Mouse (Mus musculus) forebrain, embryonic 15.5 days (tissue): ENCODE results near the gene Gm3646. TPM values are rescaled to one million over a fixed set of nuclear protein-coding genes. Genes with fewer than 3 reads are reported as not detected.

ENCODE experiments used
- ATAC-seq: fragments of 200-750 bp; cut with Nextera tagmentation; replicated peaks from 2 replicates; pipeline ENCODE4 v1.8.0; 2017; ENCODE audit warnings: mild to moderate bottlenecking, moderate TSS enrichment, moderate library complexity
- H3K27ac ChIP-seq: fragments of 300-500 bp; sonication (generic); replicated peaks from 2 replicates; pipeline ENCODE4 v1.5.1; 2015; ENCODE audit warnings: mild to moderate bottlenecking, inconsistent platforms
- H3K27me3 ChIP-seq: fragments of 300-500 bp; sonication (generic); 2 replicates; pipeline ENCODE4 v1.6.1; 2015; ENCODE audit warnings: inconsistent platforms
- H3K36me3 ChIP-seq: fragments of 300-500 bp; sonication (generic); 2 replicates; pipeline ENCODE4 v1.6.1; 2015; ENCODE audit warnings: mild to moderate bottlenecking, inconsistent platforms
- H3K4me1 ChIP-seq: fragments of 300-500 bp; sonication (generic); 2 replicates; pipeline ENCODE4 v1.6.1; 2015; ENCODE audit warnings: inconsistent platforms
- H3K4me2 ChIP-seq: fragments of 300-500 bp; sonication (generic); replicated peaks from 2 replicates; pipeline ENCODE4 v1.6.1; 2015; ENCODE audit warnings: mild to moderate bottlenecking, inconsistent platforms
- H3K4me3 ChIP-seq: fragments of 300-500 bp; sonication (generic); 2 replicates; pipeline ENCODE4 v1.5.1; 2015; ENCODE audit warnings: mild to moderate bottlenecking, inconsistent platforms
- H3K9ac ChIP-seq: fragments of 300-500 bp; sonication (generic); replicated peaks from 2 replicates; pipeline ENCODE4 v1.6.1; 2015; ENCODE audit warnings: mild to moderate bottlenecking, inconsistent platforms
- H3K9me3 ChIP-seq: fragments of 300-500 bp; sonication (generic); 2 replicates; pipeline ENCODE4 v1.6.1; 2016; ENCODE audit warnings: inconsistent platforms
- WGBS: fragments of 180-500 bp; shearing (Covaris S2); methylation state at CpG from one replicate; pipeline ENCODE4 v1.1.7; 2015; ENCODE audit warnings: mixed read lengths; 5-methylcytosine and 5-hydroxymethylcytosine counted together
- polyA plus RNA-seq: library from polyadenylated mRNA; unstranded; fragments of >200 nt; fragmentation: Nextera tagmentation; extraction: Ambion mirVana; gene quantifications from 2 replicates; pipeline ENCODE4 v1.2.1, GENCODE M21; 2015

Gm3646 gene
- not detected in 2 replicates for polyA plus RNA-seq

GRCm38 (mm10) chr1:39805243-39805979 is at the start of gene Gm3646:
Gm3646 (minus strand) TSS chr1:39805332.
- no peaks in the 10 kb centered on the region for H3K27me3 ChIP-seq
- 53% methylated on average over 4 of the region's 4 CpGs for WGBS
- peaks cover 18% of the 10 kb centered on the region for H3K4me1 ChIP-seq
- no peak within 1 kb of the TSS; the same call in 1 of the 2 replicates for H3K4me2 ChIP-seq
- no peak; the same call in 1 of the 2 replicates for ATAC-seq
- no peaks in the 10 kb centered on the region for H3K9me3 ChIP-seq
- H3K36me3 ChIP-seq, result no peaks in the 10 kb centered on the region
- peak within 1 kb of the TSS; percentile 31; the same call in 1 of the 2 replicates for H3K27ac ChIP-seq
- H3K9ac ChIP-seq, result no peak within 1 kb of the TSS
- no peak within 1 kb of the TSS for H3K4me3 ChIP-seq

- ATAC-seq, result no peak
- no peaks in the 10 kb centered on the region for H3K36me3 ChIP-seq
- H3K4me1 ChIP-seq, result no peaks in the 10 kb centered on the region
- H3K4me2 ChIP-seq, result no peak overlapping the region
- H3K4me3 ChIP-seq, result no peak overlapping the region
- no peak overlapping the region for H3K9ac ChIP-seq
- H3K9me3 ChIP-seq, result no peaks in the 10 kb centered on the region
- H3K27me3 ChIP-seq, result no peaks in the 10 kb centered on the region
- 90% methylated on average over 7 of the region's 7 CpGs for WGBS
- no peak overlapping the region for H3K27ac ChIP-seq
These were observed 41.9 kb upstream of the Gm3646 start for GRCm38 (mm10) chr1:39847066-39847465.

GRCm38 (mm10) chr1:39846031-39846550 is 41.0 kb upstream of the Gm3646 start:
- H3K4me2 ChIP-seq, result no peak overlapping the region
- no peaks in the 10 kb centered on the region for H3K4me1 ChIP-seq
- H3K27ac ChIP-seq, result no peak overlapping the region
- ATAC-seq, result no peak
- H3K9ac ChIP-seq, result no peak overlapping the region
- no peaks in the 10 kb centered on the region for H3K27me3 ChIP-seq
- no peak overlapping the region for H3K4me3 ChIP-seq
- 76% methylated on average over 4 of the region's 4 CpGs for WGBS
- no peaks in the 10 kb centered on the region for H3K36me3 ChIP-seq
- H3K9me3 ChIP-seq, result no peaks in the 10 kb centered on the region

GRCm38 (mm10) chr1:39843328-39843727 is 38.2 kb upstream of the Gm3646 start:
- Histone ChIP-seq H3K36me3 (no peaks in the 10 kb centered on the region), H3K9me3 (no peaks in the 10 kb centered on the region), H3K9ac (no peak overlapping the region), H3K4me2 (no peak overlapping the region), H3K27ac (no peak overlapping the region), H3K4me3 (no peak overlapping the region), H3K4me1 (peaks cover 16% of the 10 kb centered on the region), H3K27me3 (no peaks in the 10 kb centered on the region)
- WGBS, result 82% methylated on average over 5 of the region's 5 CpGs
- no peak for ATAC-seq

- Histone ChIP-seq H3K4me2 (no peak overlapping the region), H3K27ac (no peak overlapping the region), H3K4me1 (peaks cover 16% of the 10 kb centered on the region), H3K36me3 (no peaks in the 10 kb centered on the region), H3K27me3 (no peaks in the 10 kb centered on the region), H3K9me3 (no peaks in the 10 kb centered on the region), H3K4me3 (no peak overlapping the region), H3K9ac (no peak overlapping the region)
- no peak for ATAC-seq
- WGBS, result 85% methylated on average over 14 of the region's 14 CpGs
These were observed 37.3 kb upstream of the Gm3646 start for GRCm38 (mm10) chr1:39842218-39843007.

GRCm38 (mm10) chr1:39840856-39841255 is 35.7 kb upstream of the Gm3646 start:
- Histone ChIP-seq H3K9me3 (no peaks in the 10 kb centered on the region), H3K4me3 (no peak overlapping the region), H3K4me1 (peaks cover 16% of the 10 kb centered on the region), H3K4me2 (no peak overlapping the region), H3K27ac (no peak overlapping the region), H3K36me3 (no peaks in the 10 kb centered on the region), H3K27me3 (no peaks in the 10 kb centered on the region), H3K9ac (no peak overlapping the region)
- 76% methylated on average over 4 of the region's 4 CpGs for WGBS
- ATAC-seq, result no peak

- Histone ChIP-seq H3K36me3 (no peaks in the 10 kb centered on the region), H3K27me3 (no peaks in the 10 kb centered on the region), H3K9me3 (no peaks in the 10 kb centered on the region), H3K9ac (no peak overlapping the region), H3K4me3 (no peak overlapping the region), H3K4me2 (no peak overlapping the region), H3K4me1 (peaks cover 16% of the 10 kb centered on the region), H3K27ac (0 out of 2 replicates have a peak overlapping the region, but pooled peaks have one; percentile 70)
- 67% methylated on average over 8 of the region's 8 CpGs for WGBS
- no peak for ATAC-seq
These were observed 34.7 kb upstream of the Gm3646 start for GRCm38 (mm10) chr1:39839838-39840237.

GRCm38 (mm10) chr1:39839217-39839616 is 34.1 kb upstream of the Gm3646 start:
- peak; percentile 51 for ATAC-seq
- Histone ChIP-seq H3K4me2 (no peak overlapping the region), H3K27ac (peak overlapping the region; percentile 70), H3K4me1 (peaks cover 16% of the 10 kb centered on the region), H3K9ac (no peak overlapping the region; the same call in 1 of the 2 replicates), H3K27me3 (no peaks in the 10 kb centered on the region), H3K36me3 (no peaks in the 10 kb centered on the region), H3K4me3 (no peak overlapping the region), H3K9me3 (no peaks in the 10 kb centered on the region)
- WGBS, result 46% methylated on average over 10 of the region's 10 CpGs

GRCm38 (mm10) chr1:39838487-39839169 is 33.5 kb upstream of the Gm3646 start:
- H3K9me3 ChIP-seq, result no peaks in the 10 kb centered on the region
- WGBS, result 28% methylated on average over 12 of the region's 12 CpGs
- H3K9ac ChIP-seq, result no peak overlapping the region
- peak overlapping the region; percentile 70 for H3K27ac ChIP-seq
- peak; percentile 92 for ATAC-seq
- H3K4me2 ChIP-seq, result no peak overlapping the region
- no peaks in the 10 kb centered on the region for H3K36me3 ChIP-seq
- H3K4me1 ChIP-seq, result peaks cover 16% of the 10 kb centered on the region
- no peaks in the 10 kb centered on the region for H3K27me3 ChIP-seq
- no peak overlapping the region for H3K4me3 ChIP-seq

- 81% methylated on average over 4 of the region's 4 CpGs for WGBS
- Histone ChIP-seq H3K9me3 (no peaks in the 10 kb centered on the region), H3K4me3 (no peak overlapping the region), H3K27me3 (no peaks in the 10 kb centered on the region), H3K9ac (no peak overlapping the region), H3K36me3 (no peaks in the 10 kb centered on the region), H3K27ac (no peak overlapping the region), H3K4me1 (no peaks in the 10 kb centered on the region), H3K4me2 (no peak overlapping the region)
- ATAC-seq, result no peak
These were observed 26.5 kb upstream of the Gm3646 start for GRCm38 (mm10) chr1:39831594-39832039.

- whole genome bisulfite sequencing, result 90% methylated on average over 11 of the region's 11 CpGs
- no peak for ATAC-seq
- Histone ChIP-seq H3K4me1 (no peaks in the 10 kb centered on the region), H3K9me3 (no peaks in the 10 kb centered on the region), H3K9ac (no peak overlapping the region), H3K27ac (no peak overlapping the region), H3K36me3 (no peaks in the 10 kb centered on the region), H3K4me2 (no peak overlapping the region), H3K27me3 (no peaks in the 10 kb centered on the region), H3K4me3 (no peak overlapping the region)
These were observed 25.9 kb upstream of the Gm3646 start for GRCm38 (mm10) chr1:39830786-39831593.
